Mouse (Mus musculus): Measurements from ENCODE around the gene Ankrd33.

The Ankrd33 gene

GRCm38 (mm10) chr15:101115511-101116110 lies at the start of gene Ankrd33:
Ankrd33 (plus strand) TSS chr15:101115755.
- 92% methylated on average over 5 of the region's 5 CpGs for WGBS

GRCm38 (mm10) chr15:101066364-101066847 lies 49.1 kb upstream of the Ankrd33 start:
- 52% methylated on average over 6 of the region's 6 CpGs for WGBS

GRCm38 (mm10) chr15:101066920-101067696 lies 48.4 kb upstream of the Ankrd33 start:
- 67% methylated on average over 7 of the region's 9 CpGs for WGBS

- WGBS, result 81% methylated on average over 3 of the region's 3 CpGs
Measured at GRCm38 (mm10) chr15:101068029-101068428, 47.5 kb upstream of the Ankrd33 start.

- WGBS, result 75% methylated on average over 4 of the region's 4 CpGs
Measured at GRCm38 (mm10) chr15:101068671-101069070, 46.9 kb upstream of the Ankrd33 start.

- 86% methylated on average over 9 of the region's 9 CpGs for WGBS
Measured at GRCm38 (mm10) chr15:101069641-101070190, 45.8 kb upstream of the Ankrd33 start.

- 74% methylated on average over 5 of the region's 5 CpGs for WGBS
Measured at GRCm38 (mm10) chr15:101070762-101071161, 44.8 kb upstream of the Ankrd33 start.

GRCm38 (mm10) chr15:101072736-101073135 lies 42.8 kb upstream of the Ankrd33 start:
- WGBS, result 70% methylated on average over 2 of the region's 2 CpGs

- 85% methylated on average over 5 of the region's 5 CpGs for WGBS
Measured at GRCm38 (mm10) chr15:101074067-101074466, 41.5 kb upstream of the Ankrd33 start.

- WGBS, result 92% methylated on average over 4 of the region's 4 CpGs
Measured at GRCm38 (mm10) chr15:101075150-101075549, 40.4 kb upstream of the Ankrd33 start.

- 86% methylated on average over 5 of the region's 5 CpGs for WGBS
Measured at GRCm38 (mm10) chr15:101075656-101076055, 39.9 kb upstream of the Ankrd33 start.

GRCm38 (mm10) chr15:101076071-101077000 lies 39.2 kb upstream of the Ankrd33 start:
- WGBS, result 46% methylated on average over 26 of the region's 26 CpGs

GRCm38 (mm10) chr15:101077001-101077812 lies 38.3 kb upstream of the Ankrd33 start:
- WGBS, result 20% methylated on average over 34 of the region's 34 CpGs

GRCm38 (mm10) chr15:101077813-101078730 lies 37.5 kb upstream of the Ankrd33 start, which contains the start of gene Fignl2:
Fignl2 (minus strand) TSS chr15:101078567.
- WGBS, result 1% methylated on average over 82 of the region's 96 CpGs

GRCm38 (mm10) chr15:101078731-101079156 lies 36.8 kb upstream of the Ankrd33 start:
- WGBS, result 7% methylated on average over 30 of the region's 30 CpGs

- 87% methylated on average over 9 of the region's 9 CpGs for WGBS
Measured at GRCm38 (mm10) chr15:101080031-101080520, 35.5 kb upstream of the Ankrd33 start.

GRCm38 (mm10) chr15:101081035-101081548 lies 34.5 kb upstream of the Ankrd33 start:
- 86% methylated on average over 7 of the region's 7 CpGs for WGBS

GRCm38 (mm10) chr15:101082236-101082635 lies 33.3 kb upstream of the Ankrd33 start:
- WGBS, result 78% methylated on average over 4 of the region's 4 CpGs

- WGBS, result 89% methylated on average over 10 of the region's 10 CpGs
Measured at GRCm38 (mm10) chr15:101084499-101084898, 31.1 kb upstream of the Ankrd33 start.

Measured in cerebral cortex, adult 2 months (tissue).